Mouse (Mus musculus): ENCODE measurements around the gene Wdr63. TPM values are rescaled to one million over a fixed set of nuclear protein-coding genes. Genes with fewer than 3 reads are reported as not detected.
A peak's percentile ranks its signal among the peaks of the same experiment; 100 is the strongest.

Gene Wdr63
- polyA plus RNA-seq, 1 experiment from 2014 or later = 1.4 TPM

DNA sequence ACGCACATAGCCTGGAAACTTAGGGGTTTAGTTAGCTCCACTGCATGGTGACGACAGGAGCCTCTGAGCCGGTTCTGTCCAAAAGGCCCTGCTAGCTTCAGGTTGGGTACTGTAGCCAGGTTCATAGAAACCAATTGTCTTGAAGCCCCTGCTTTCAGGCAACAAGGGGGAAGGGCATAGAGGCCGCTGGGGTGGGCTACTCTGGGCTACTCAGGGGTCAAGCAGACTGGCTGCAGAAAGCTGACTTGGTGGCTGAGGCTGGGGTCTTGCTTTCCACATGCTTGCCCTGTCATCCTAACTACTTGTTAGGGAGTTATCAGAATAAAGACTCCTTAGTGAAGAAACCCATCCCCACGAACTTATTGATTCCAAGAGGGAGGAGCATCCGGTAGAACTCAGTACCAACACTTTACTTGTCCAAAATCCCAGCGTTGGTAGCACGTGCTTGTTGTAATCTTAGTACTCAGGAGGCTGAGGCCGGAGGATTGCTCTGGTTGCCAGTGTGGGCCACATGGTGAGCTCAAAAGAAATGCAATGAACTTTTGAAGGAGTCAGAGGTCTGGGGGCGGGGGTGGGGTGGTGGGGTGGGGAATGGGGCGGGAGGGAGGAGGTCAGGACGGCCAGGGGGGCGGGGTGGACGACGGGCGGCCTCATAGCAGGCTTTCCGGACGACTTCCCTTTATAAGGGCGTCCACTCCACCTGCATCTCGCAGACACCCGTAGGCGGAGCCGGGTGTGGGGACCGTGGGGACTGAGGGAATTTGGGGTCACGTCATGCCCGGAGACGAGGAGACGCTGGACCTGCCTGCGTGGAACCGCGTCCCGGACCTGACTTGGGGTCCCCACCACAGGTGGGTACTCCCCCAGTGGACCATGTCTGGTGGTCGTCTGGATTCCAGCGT is 41.5 kb upstream of the Wdr63 start, which contains the start of gene Mcoln2:
Mcoln2 (plus strand) TSS at position 678 of the 902 bp plus-strand sequence.
- peaks cover 11% of the 10 kb centered on the region for H3K4me1 ChIP-seq
- ATAC-seq (replicated peaks) = 0 out of 2 replicates have a peak, but pooled peaks have one; percentile 41

DNA sequence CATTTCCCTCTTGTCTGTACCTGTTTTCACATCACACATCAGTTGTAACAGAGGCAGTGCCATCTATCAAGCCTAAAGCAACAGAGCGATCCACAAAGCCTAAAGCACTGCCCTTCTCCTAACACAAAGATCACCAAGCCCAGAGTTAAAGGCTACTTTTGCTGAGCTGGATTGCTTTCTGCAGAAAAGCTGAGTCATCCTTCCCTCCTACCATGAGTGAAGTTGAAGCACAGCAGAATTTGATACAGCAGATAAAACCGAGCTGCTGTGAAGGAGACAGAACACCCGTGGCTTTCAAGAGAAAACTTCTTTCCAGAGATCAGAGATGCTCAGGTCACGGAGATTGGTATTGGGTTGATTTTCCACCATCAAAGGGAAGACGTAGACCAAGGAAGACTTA is 38.2 kb upstream of the Wdr63 start:
- H3K9ac ChIP-seq (replicated peaks) = no peak overlapping the region
- 81% methylated on average over 5 of the region's 5 CpGs for WGBS
- peaks cover 11% of the 10 kb centered on the region for H3K4me1 ChIP-seq
- H3K36me3 ChIP-seq = no peaks in the 10 kb centered on the region
- H3K27me3 ChIP-seq = peaks cover 10% of the 10 kb centered on the region; the same call in 1 of the 2 replicates
- H3K27ac ChIP-seq (replicated peaks) = no peak overlapping the region
- H3K9me3 ChIP-seq = no peaks in the 10 kb centered on the region
- ATAC-seq (replicated peaks) = no peak
- no peak overlapping the region for H3K4me3 ChIP-seq
- H3K4me2 ChIP-seq (replicated peaks) = no peak overlapping the region

More for the DNA sequence above, 41.5 kb upstream of the Wdr63 start, which contains the start of gene Mcoln2:
- Histone ChIP-seq H3K4me3 (peak within 1 kb of the TSS; percentile 36), H3K36me3 (no peaks in the 10 kb centered on the region), H3K27me3 (peaks cover 11% of the 10 kb centered on the region; the same call in 1 of the 2 replicates), H3K9me3 (no peaks in the 10 kb centered on the region), H3K4me2 (replicated peaks) (peak within 1 kb of the TSS; percentile 68), H3K9ac (replicated peaks) (peak within 1 kb of the TSS; percentile 17; the same call in 1 of the 2 replicates), H3K27ac (replicated peaks) (no peak within 1 kb of the TSS)
- WGBS = 13% methylated on average over 29 of the region's 34 CpGs

DNA sequence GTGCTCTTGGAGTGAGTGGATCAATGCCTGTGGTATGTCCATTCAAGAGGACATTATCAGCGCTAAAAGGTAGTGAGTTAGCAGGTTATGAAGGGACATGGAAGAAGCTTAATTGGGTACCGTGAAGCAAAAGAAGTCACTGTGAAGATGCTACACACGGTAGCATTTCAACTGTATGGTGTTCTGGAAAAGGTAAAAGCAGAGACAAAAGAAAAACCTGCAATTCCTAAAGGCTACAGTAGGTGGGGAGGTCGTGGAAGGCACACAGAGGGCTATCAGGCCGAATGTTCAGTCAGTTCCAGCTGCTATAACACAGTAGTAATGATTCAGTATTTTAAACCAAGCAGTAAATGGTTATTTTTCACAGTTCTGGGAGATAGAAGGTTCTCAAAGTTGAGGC is 37.6 kb upstream of the Wdr63 start:
- no peak for ATAC-seq (replicated peaks)

DNA sequence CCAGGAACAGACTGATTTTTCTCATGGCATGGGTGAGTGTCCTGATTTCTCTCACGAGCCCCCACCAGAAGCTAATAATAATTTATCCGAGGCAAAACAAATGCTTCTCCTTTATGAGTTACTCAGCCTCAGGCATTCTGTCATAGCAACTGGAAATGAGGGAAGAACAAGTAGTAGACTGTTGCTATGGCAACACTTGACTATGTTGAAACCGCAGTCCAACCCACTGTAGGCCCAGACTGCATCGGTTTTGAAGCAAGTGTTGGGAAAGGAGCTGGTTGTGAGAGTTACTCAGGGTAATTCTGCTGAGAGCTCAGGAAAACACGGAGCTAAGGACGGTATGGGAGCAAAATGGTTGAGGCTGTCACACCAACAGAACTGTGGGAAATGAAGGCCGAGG is 34.6 kb upstream of the Wdr63 start:
- Histone ChIP-seq H3K4me3 (no peak overlapping the region), H3K4me2 (replicated peaks) (no peak overlapping the region), H3K27ac (replicated peaks) (no peak overlapping the region), H3K9me3 (no peaks in the 10 kb centered on the region), H3K27me3 (no peaks in the 10 kb centered on the region), H3K36me3 (no peaks in the 10 kb centered on the region), H3K9ac (replicated peaks) (no peak overlapping the region), H3K4me1 (no peaks in the 10 kb centered on the region)
- 82% methylated on average over 7 of the region's 7 CpGs for WGBS
- ATAC-seq (replicated peaks) = no peak

More for the DNA sequence above, 37.6 kb upstream of the Wdr63 start:
- H3K27ac ChIP-seq (replicated peaks) = no peak overlapping the region
- no peak overlapping the region for H3K4me2 ChIP-seq (replicated peaks)
- H3K4me1 ChIP-seq = peaks cover 9% of the 10 kb centered on the region
- 67% methylated on average over 5 of the region's 5 CpGs for WGBS
- no peak overlapping the region for H3K4me3 ChIP-seq
- H3K27me3 ChIP-seq = peaks cover 4% of the 10 kb centered on the region; the same call in 1 of the 2 replicates
- H3K9me3 ChIP-seq = no peaks in the 10 kb centered on the region
- no peaks in the 10 kb centered on the region for H3K36me3 ChIP-seq
- H3K9ac ChIP-seq (replicated peaks) = no peak overlapping the region

DNA sequence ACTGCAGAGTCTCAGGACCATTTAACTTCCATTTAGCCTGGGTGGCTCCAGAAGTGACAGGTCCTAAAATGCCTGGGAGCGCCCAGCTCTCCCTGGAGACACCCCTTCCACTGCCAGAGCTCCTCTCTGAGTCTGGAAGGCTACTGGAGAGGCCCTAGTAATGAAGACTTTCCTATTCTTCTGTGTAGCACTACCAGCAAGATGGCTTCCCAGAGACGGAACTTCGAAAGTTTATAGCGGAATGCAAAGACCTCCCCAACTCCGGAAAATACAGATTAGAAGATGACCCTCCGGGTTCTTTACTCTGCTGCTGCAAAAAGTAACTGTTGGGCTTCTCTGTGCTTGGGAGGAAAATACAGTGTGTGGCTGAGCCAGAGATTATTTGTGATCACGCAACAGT is 32.3 kb upstream of the Wdr63 start:
- Histone ChIP-seq H3K4me3 (no peak overlapping the region), H3K4me1 (no peaks in the 10 kb centered on the region), H3K27me3 (no peaks in the 10 kb centered on the region), H3K9ac (replicated peaks) (no peak overlapping the region), H3K27ac (replicated peaks) (no peak overlapping the region), H3K9me3 (no peaks in the 10 kb centered on the region), H3K36me3 (no peaks in the 10 kb centered on the region), H3K4me2 (replicated peaks) (no peak overlapping the region)
- 95% methylated on average over 7 of the region's 7 CpGs for WGBS
- no peak for ATAC-seq (replicated peaks)

DNA sequence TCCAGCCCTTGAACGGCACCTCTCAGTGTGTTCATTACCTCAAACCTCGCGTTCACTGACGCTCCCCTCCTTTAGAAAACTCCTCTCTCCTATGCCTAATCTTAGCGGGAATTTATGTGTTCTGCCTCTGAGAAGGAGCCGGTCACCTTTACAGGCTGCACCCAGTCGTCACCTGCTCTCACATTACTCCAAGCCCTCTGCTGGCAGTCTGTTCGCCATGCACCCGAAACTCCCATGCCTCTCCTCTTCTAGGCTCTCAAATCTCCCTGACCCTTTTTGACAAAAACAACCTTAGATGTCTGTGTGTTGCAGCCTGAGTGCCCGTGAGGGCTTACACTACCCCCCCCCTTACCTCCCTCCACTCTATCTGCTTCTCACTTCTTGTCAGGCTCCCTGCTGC is 28.5 kb upstream of the Wdr63 start:
- Histone ChIP-seq H3K9me3 (no peaks in the 10 kb centered on the region), H3K4me2 (replicated peaks) (no peak overlapping the region), H3K4me3 (no peak overlapping the region), H3K36me3 (no peaks in the 10 kb centered on the region), H3K4me1 (no peaks in the 10 kb centered on the region), H3K9ac (replicated peaks) (no peak overlapping the region), H3K27me3 (no peaks in the 10 kb centered on the region), H3K27ac (replicated peaks) (no peak overlapping the region)
- no peak for ATAC-seq (replicated peaks)
- 35% methylated on average over 10 of the region's 10 CpGs for WGBS

DNA sequence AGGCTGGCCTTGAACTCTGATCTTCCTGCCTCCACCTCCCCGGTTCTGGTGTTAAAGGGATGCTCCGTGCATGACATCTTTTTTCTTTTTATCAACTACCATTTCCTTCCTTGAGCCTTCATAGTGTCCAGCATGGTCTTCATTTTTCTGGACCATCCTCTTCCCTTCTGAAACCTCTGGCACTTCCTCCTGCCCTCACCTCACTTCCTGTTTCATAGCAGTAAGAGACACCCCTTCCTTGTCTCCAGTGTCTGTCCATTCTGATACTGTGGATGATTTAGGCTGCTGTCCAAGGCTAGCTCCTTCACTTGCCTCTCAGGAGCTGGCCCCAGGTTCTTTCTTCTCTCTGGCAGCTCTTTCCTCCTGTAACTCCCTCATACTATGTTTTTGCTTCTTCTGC is 27.5 kb upstream of the Wdr63 start:
- Histone ChIP-seq H3K9ac (replicated peaks) (no peak overlapping the region), H3K4me3 (no peak overlapping the region), H3K27ac (replicated peaks) (no peak overlapping the region), H3K27me3 (no peaks in the 10 kb centered on the region), H3K36me3 (no peaks in the 10 kb centered on the region), H3K4me2 (replicated peaks) (no peak overlapping the region), H3K9me3 (no peaks in the 10 kb centered on the region), H3K4me1 (no peaks in the 10 kb centered on the region)
- ATAC-seq (replicated peaks) = no peak
- 81% methylated on average over 2 of the region's 2 CpGs for WGBS

DNA sequence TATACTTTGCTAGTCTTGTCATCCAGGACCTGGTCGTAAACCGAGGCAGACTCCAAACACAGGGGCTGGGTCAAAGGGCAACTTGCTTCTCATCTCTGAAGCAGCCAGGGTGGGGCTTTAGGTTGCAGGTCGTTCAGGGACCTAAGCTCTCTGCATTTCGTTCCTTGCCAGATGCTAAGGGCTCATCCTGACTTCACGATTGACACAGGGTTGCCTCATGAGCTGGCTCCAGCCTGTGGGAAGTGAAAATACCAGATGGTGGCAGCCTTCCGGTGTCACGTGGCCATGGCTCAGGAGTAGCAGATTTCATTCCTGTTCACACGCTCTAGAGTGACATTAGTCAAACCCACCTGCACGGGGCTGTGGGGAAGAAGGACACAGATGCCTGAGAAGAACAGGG is 26.9 kb upstream of the Wdr63 start:
- no peak overlapping the region for H3K27ac ChIP-seq (replicated peaks)
- no peak overlapping the region for H3K4me2 ChIP-seq (replicated peaks)
- no peaks in the 10 kb centered on the region for H3K9me3 ChIP-seq
- no peaks in the 10 kb centered on the region for H3K27me3 ChIP-seq
- H3K4me3 ChIP-seq = no peak overlapping the region
- WGBS = 82% methylated on average over 9 of the region's 9 CpGs
- H3K4me1 ChIP-seq = no peaks in the 10 kb centered on the region
- no peak for ATAC-seq (replicated peaks)
- H3K36me3 ChIP-seq = no peaks in the 10 kb centered on the region
- no peak overlapping the region for H3K9ac ChIP-seq (replicated peaks)

DNA sequence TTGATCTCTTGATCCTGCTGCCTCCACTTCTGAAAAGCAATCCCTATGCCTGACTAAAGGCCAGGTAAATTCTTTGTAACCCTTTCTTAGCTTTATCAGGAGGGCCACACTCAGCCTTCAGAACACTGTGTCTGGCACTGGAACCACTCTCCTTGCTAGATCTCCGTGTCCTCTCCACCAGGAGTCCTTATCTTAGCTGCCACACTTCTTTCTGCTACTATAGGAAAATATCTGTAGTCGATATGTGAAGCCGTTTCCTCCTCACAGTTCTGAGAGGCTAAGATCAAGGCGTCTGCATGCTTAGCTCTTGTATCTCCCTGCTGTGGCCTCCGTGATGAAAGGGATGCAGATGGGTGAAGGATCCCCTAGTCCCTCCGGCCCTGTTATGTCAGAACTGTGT is 19.3 kb upstream of the Wdr63 start:
- 79% methylated on average over 6 of the region's 6 CpGs for WGBS
- ATAC-seq (replicated peaks) = no peak
- no peaks in the 10 kb centered on the region for H3K36me3 ChIP-seq
- H3K27me3 ChIP-seq = no peaks in the 10 kb centered on the region
- no peak overlapping the region for H3K4me2 ChIP-seq (replicated peaks)
- no peaks in the 10 kb centered on the region for H3K9me3 ChIP-seq
- no peak overlapping the region for H3K27ac ChIP-seq (replicated peaks)
- H3K9ac ChIP-seq (replicated peaks) = no peak overlapping the region
- peaks cover 3% of the 10 kb centered on the region; the same call in 1 of the 2 replicates for H3K4me1 ChIP-seq
- no peak overlapping the region for H3K4me3 ChIP-seq

DNA sequence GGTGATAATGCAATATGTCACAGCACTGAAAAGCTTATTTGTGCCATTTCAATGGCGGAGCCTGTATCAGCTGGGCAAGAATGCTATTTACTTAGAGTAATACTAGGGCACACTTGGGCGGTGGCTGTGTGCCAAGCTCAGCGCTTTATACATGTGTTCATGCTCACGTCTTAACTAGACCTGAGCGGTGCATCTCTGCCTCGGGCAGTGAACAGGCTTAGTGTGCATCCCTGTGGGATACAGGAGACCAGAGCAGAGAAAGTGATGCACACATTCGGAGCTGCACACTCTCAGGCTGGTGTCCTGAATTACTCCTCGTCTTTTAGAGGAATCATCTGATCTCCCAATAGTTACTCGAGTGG is 15.5 kb upstream of the Wdr63 start:
- peak; percentile 61; the same call in 1 of the 2 replicates for ATAC-seq (replicated peaks)

DNA sequence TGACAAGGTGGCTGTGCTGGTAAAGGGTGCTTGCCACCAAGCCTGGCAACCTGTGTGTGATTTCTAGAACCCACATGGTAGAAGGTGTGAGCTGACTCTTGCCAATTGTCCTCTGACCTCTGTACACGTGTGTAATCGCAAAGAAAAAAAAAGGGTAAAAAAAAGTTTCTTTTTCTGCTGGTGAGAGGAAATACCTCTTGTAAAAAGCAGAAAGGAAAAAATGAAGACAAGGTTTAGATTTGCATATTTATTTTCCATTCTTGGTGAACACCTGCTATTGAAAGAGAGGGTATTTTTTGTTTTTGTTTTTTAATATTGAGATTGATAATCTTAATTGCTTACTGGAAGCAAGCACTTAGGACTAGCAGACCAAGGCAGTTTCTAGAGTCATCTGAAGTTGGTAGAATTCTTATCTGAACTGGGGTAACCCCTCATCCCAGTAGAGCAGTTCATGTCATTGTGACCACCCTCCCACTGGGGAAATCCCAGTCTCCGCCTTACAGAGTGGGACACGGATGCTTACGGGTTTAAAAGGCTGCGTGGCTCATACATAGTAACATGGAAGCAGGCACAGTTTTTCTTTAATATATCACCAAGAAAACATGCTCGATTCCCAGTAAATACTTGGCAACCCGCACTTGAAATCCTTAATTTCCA is 15.0 kb upstream of the Wdr63 start:
- Histone ChIP-seq H3K4me2 (replicated peaks) (no peak overlapping the region), H3K9ac (replicated peaks) (no peak overlapping the region), H3K27ac (replicated peaks) (no peak overlapping the region), H3K4me1 (peaks cover 8% of the 10 kb centered on the region; the same call in 1 of the 2 replicates), H3K36me3 (no peaks in the 10 kb centered on the region), H3K9me3 (no peaks in the 10 kb centered on the region), H3K27me3 (peaks cover 7% of the 10 kb centered on the region), H3K4me3 (no peak overlapping the region)
- WGBS = 69% methylated on average over 8 of the region's 8 CpGs
- ATAC-seq (replicated peaks) = no peak

More for the DNA sequence above, 15.5 kb upstream of the Wdr63 start:
- no peaks in the 10 kb centered on the region for H3K36me3 ChIP-seq
- H3K4me3 ChIP-seq = no peak overlapping the region
- H3K27me3 ChIP-seq = 0 out of 2 replicates have a peak, but pooled peaks cover 2% of the 10 kb centered on the region
- H3K9ac ChIP-seq (replicated peaks) = no peak overlapping the region
- H3K9me3 ChIP-seq = no peaks in the 10 kb centered on the region
- H3K27ac ChIP-seq (replicated peaks) = no peak overlapping the region
- no peak overlapping the region for H3K4me2 ChIP-seq (replicated peaks)
- peaks cover 8% of the 10 kb centered on the region; the same call in 1 of the 2 replicates for H3K4me1 ChIP-seq
- WGBS = 46% methylated on average over 9 of the region's 9 CpGs

DNA sequence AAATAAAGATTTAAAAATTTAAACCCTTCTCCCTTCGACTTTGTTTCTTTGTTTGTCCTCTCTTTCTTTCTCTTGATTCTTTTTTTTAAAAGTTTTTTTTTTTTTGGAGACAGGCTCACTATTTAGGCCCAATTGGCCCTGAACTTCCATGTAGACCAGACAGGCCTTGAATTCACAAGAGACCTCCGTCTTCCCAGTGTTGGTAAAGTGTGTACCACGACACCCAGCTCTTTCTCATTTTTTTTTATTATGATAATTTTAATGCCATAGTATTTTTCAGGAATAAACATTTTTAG is 14.1 kb upstream of the Wdr63 start:
- ATAC-seq (replicated peaks) = no peak
- 55% methylated on average over 3 of the region's 3 CpGs for WGBS
- peaks cover 16% of the 10 kb centered on the region for H3K27me3 ChIP-seq
- H3K4me3 ChIP-seq = no peak overlapping the region
- no peak overlapping the region for H3K27ac ChIP-seq (replicated peaks)
- peaks cover 8% of the 10 kb centered on the region; the same call in 1 of the 2 replicates for H3K4me1 ChIP-seq
- no peak overlapping the region for H3K4me2 ChIP-seq (replicated peaks)
- H3K9ac ChIP-seq (replicated peaks) = no peak overlapping the region
- no peaks in the 10 kb centered on the region for H3K36me3 ChIP-seq
- no peaks in the 10 kb centered on the region for H3K9me3 ChIP-seq

Data from forebrain, embryonic 15.5 days (tissue).